Mouse (Mus musculus): ENCODE results near the gene Ttll13. TPM values are rescaled to one million over a fixed set of nuclear protein-coding genes. Genes with fewer than 3 reads are reported as not detected.

Ttll13 gene
- polyA plus RNA-seq, 1 experiment from 2014 or later, result 1.2 TPM

- Histone ChIP-seq H3K9ac (ENCODE audit: low read length) (no peak overlapping the region), H3K4me1 (replicated peaks; ENCODE audit: control insufficient read depth, insufficient read depth, low read length) (peaks cover 10% of the 10 kb centered on the region), H3K36me3 (ENCODE audit: control insufficient read depth, insufficient read depth, low read length) (no peaks in the 10 kb centered on the region), H3K9me3 (ENCODE audit: control insufficient read depth, low read length) (no peaks in the 10 kb centered on the region), H3K27ac (ENCODE audit: low read depth, low read length) (no peak overlapping the region), H3K4me3 (ENCODE audit: low read depth, low read length) (no peak overlapping the region), H3K4me2 (ENCODE audit: low read depth, low read length, severe bottlenecking) (no peak overlapping the region), H3K27me3 (ENCODE audit: control insufficient read depth, insufficient read depth, low read length) (no peaks in the 10 kb centered on the region)
- ATAC-seq (replicated peaks; ENCODE audit: low FRiP score) (no peak), DNase-seq (ENCODE audit: low spot score) (no peak)
- WGBS, result 84% methylated on average over 15 of the region's 15 CpGs
Measured at GRCm38 (mm10) chr7:80201888-80202540, 44.2 kb upstream of the Ttll13 start.

- no peak overlapping the region for H3K27ac ChIP-seq (ENCODE audit: low read depth, low read length)
- H3K9ac ChIP-seq (ENCODE audit: low read length), result no peak overlapping the region
- no peak for ATAC-seq (replicated peaks; ENCODE audit: low FRiP score)
- WGBS, result 83% methylated on average over 5 of the region's 5 CpGs
- H3K27me3 ChIP-seq (ENCODE audit: control insufficient read depth, insufficient read depth, low read length), result no peaks in the 10 kb centered on the region
- DNase-seq (ENCODE audit: low spot score), result no peak
- H3K9me3 ChIP-seq (ENCODE audit: control insufficient read depth, low read length), result no peaks in the 10 kb centered on the region
- H3K4me3 ChIP-seq (ENCODE audit: low read depth, low read length), result no peak overlapping the region
- H3K36me3 ChIP-seq (ENCODE audit: control insufficient read depth, insufficient read depth, low read length), result no peaks in the 10 kb centered on the region
- peaks cover 2% of the 10 kb centered on the region for H3K4me1 ChIP-seq (replicated peaks; ENCODE audit: control insufficient read depth, insufficient read depth, low read length)
- H3K4me2 ChIP-seq (ENCODE audit: low read depth, low read length, severe bottlenecking), result no peak overlapping the region
Measured at GRCm38 (mm10) chr7:80202961-80203360, 43.2 kb upstream of the Ttll13 start.

- DNase-seq (ENCODE audit: low spot score), result no peak
- WGBS, result 60% methylated on average over 12 of the region's 12 CpGs
- no peak for ATAC-seq (replicated peaks; ENCODE audit: low FRiP score)
- H3K4me2 ChIP-seq (ENCODE audit: low read depth, low read length, severe bottlenecking), result no peak overlapping the region
- H3K4me1 ChIP-seq (replicated peaks; ENCODE audit: control insufficient read depth, insufficient read depth, low read length), result peaks cover 2% of the 10 kb centered on the region
- H3K9me3 ChIP-seq (ENCODE audit: control insufficient read depth, low read length), result no peaks in the 10 kb centered on the region
- no peak overlapping the region for H3K4me3 ChIP-seq (ENCODE audit: low read depth, low read length)
- H3K36me3 ChIP-seq (ENCODE audit: control insufficient read depth, insufficient read depth, low read length), result no peaks in the 10 kb centered on the region
- H3K27ac ChIP-seq (ENCODE audit: low read depth, low read length), result no peak overlapping the region; the same call in 1 of the 2 replicates
- no peak overlapping the region for H3K9ac ChIP-seq (ENCODE audit: low read length)
- H3K27me3 ChIP-seq (ENCODE audit: control insufficient read depth, insufficient read depth, low read length), result no peaks in the 10 kb centered on the region
Measured at GRCm38 (mm10) chr7:80203638-80204096, 42.5 kb upstream of the Ttll13 start.

GRCm38 (mm10) chr7:80204362-80204761 lies 41.8 kb upstream of the Ttll13 start:
- WGBS, result 90% methylated on average over 4 of the region's 4 CpGs
- H3K27me3 ChIP-seq (ENCODE audit: control insufficient read depth, insufficient read depth, low read length), result no peaks in the 10 kb centered on the region
- no peak for DNase-seq (ENCODE audit: low spot score)
- H3K4me1 ChIP-seq (replicated peaks; ENCODE audit: control insufficient read depth, insufficient read depth, low read length), result peaks cover 2% of the 10 kb centered on the region
- no peaks in the 10 kb centered on the region for H3K9me3 ChIP-seq (ENCODE audit: control insufficient read depth, low read length)
- ATAC-seq (replicated peaks; ENCODE audit: low FRiP score), result no peak
- no peak overlapping the region for H3K4me2 ChIP-seq (ENCODE audit: low read depth, low read length, severe bottlenecking)
- no peak overlapping the region for H3K27ac ChIP-seq (ENCODE audit: low read depth, low read length)
- H3K4me3 ChIP-seq (ENCODE audit: low read depth, low read length), result no peak overlapping the region
- no peak overlapping the region for H3K9ac ChIP-seq (ENCODE audit: low read length)
- H3K36me3 ChIP-seq (ENCODE audit: control insufficient read depth, insufficient read depth, low read length), result no peaks in the 10 kb centered on the region

- no peaks in the 10 kb centered on the region for H3K36me3 ChIP-seq (ENCODE audit: control insufficient read depth, insufficient read depth, low read length)
- no peak overlapping the region for H3K4me2 ChIP-seq (ENCODE audit: low read depth, low read length, severe bottlenecking)
- no peak overlapping the region for H3K4me3 ChIP-seq (ENCODE audit: low read depth, low read length)
- peaks cover 2% of the 10 kb centered on the region for H3K4me1 ChIP-seq (replicated peaks; ENCODE audit: control insufficient read depth, insufficient read depth, low read length)
- H3K9ac ChIP-seq (ENCODE audit: low read length), result no peak overlapping the region
- no peaks in the 10 kb centered on the region for H3K9me3 ChIP-seq (ENCODE audit: control insufficient read depth, low read length)
- ATAC-seq (replicated peaks; ENCODE audit: low FRiP score), result no peak
- no peak for DNase-seq (ENCODE audit: low spot score)
- no peak overlapping the region for H3K27ac ChIP-seq (ENCODE audit: low read depth, low read length)
- 91% methylated on average over 7 of the region's 7 CpGs for WGBS
- H3K27me3 ChIP-seq (ENCODE audit: control insufficient read depth, insufficient read depth, low read length), result no peaks in the 10 kb centered on the region
Measured at GRCm38 (mm10) chr7:80204961-80205360, 41.2 kb upstream of the Ttll13 start.

GRCm38 (mm10) chr7:80205705-80206589 lies 40.2 kb upstream of the Ttll13 start:
- WGBS, result 91% methylated on average over 12 of the region's 12 CpGs
- DNase-seq (ENCODE audit: low spot score), result no peak
- H3K36me3 ChIP-seq (ENCODE audit: control insufficient read depth, insufficient read depth, low read length), result no peaks in the 10 kb centered on the region
- no peak overlapping the region for H3K9ac ChIP-seq (ENCODE audit: low read length)
- ATAC-seq (replicated peaks; ENCODE audit: low FRiP score), result no peak
- H3K4me1 ChIP-seq (replicated peaks; ENCODE audit: control insufficient read depth, insufficient read depth, low read length), result no peaks in the 10 kb centered on the region; the same call in none of the 2 replicates
- no peaks in the 10 kb centered on the region for H3K9me3 ChIP-seq (ENCODE audit: control insufficient read depth, low read length)
- H3K4me3 ChIP-seq (ENCODE audit: low read depth, low read length), result no peak overlapping the region
- no peak overlapping the region for H3K4me2 ChIP-seq (ENCODE audit: low read depth, low read length, severe bottlenecking)
- H3K27me3 ChIP-seq (ENCODE audit: control insufficient read depth, insufficient read depth, low read length), result no peaks in the 10 kb centered on the region
- no peak overlapping the region for H3K27ac ChIP-seq (ENCODE audit: low read depth, low read length)

GRCm38 (mm10) chr7:80207314-80207731 lies 38.9 kb upstream of the Ttll13 start:
- Histone ChIP-seq H3K9me3 (ENCODE audit: control insufficient read depth, low read length) (no peaks in the 10 kb centered on the region), H3K4me1 (replicated peaks; ENCODE audit: control insufficient read depth, insufficient read depth, low read length) (no peaks in the 10 kb centered on the region; the same call in 1 of the 2 replicates)

GRCm38 (mm10) chr7:80208026-80208642 lies 38.0 kb upstream of the Ttll13 start:
- Histone ChIP-seq H3K27me3 (ENCODE audit: control insufficient read depth, insufficient read depth, low read length) (no peaks in the 10 kb centered on the region), H3K4me2 (ENCODE audit: low read depth, low read length, severe bottlenecking) (no peak overlapping the region), H3K4me3 (ENCODE audit: low read depth, low read length) (no peak overlapping the region), H3K4me1 (replicated peaks; ENCODE audit: control insufficient read depth, insufficient read depth, low read length) (no peaks in the 10 kb centered on the region; the same call in 1 of the 2 replicates), H3K9ac (ENCODE audit: low read length) (no peak overlapping the region), H3K9me3 (ENCODE audit: control insufficient read depth, low read length) (no peaks in the 10 kb centered on the region), H3K27ac (ENCODE audit: low read depth, low read length) (no peak overlapping the region), H3K36me3 (ENCODE audit: control insufficient read depth, insufficient read depth, low read length) (peaks cover 1% of the 10 kb centered on the region; the same call in 1 of the 2 replicates)
- WGBS, result 86% methylated on average over 18 of the region's 18 CpGs
- DNase-seq (ENCODE audit: low spot score), result no peak
- no peak for ATAC-seq (replicated peaks; ENCODE audit: low FRiP score)

More at GRCm38 (mm10) chr7:80207314-80207731, 38.9 kb upstream of the Ttll13 start:
- no peak overlapping the region for H3K4me3 ChIP-seq (ENCODE audit: low read depth, low read length)
- no peaks in the 10 kb centered on the region for H3K36me3 ChIP-seq (ENCODE audit: control insufficient read depth, insufficient read depth, low read length)
- no peak overlapping the region for H3K4me2 ChIP-seq (ENCODE audit: low read depth, low read length, severe bottlenecking)
- DNase-seq (ENCODE audit: low spot score) (no peak), ATAC-seq (replicated peaks; ENCODE audit: low FRiP score) (no peak)
- no peaks in the 10 kb centered on the region for H3K27me3 ChIP-seq (ENCODE audit: control insufficient read depth, insufficient read depth, low read length)
- H3K27ac ChIP-seq (ENCODE audit: low read depth, low read length), result no peak overlapping the region
- 71% methylated on average over 3 of the region's 3 CpGs for WGBS
- H3K9ac ChIP-seq (ENCODE audit: low read length), result no peak overlapping the region; the same call in 1 of the 2 replicates

Data from forebrain, embryonic 11.5 days (tissue).